Mouse (Mus musculus) embryonic facial prominence, embryonic 15.5 days (tissue): ENCODE data around the gene Peg10. TPM values are rescaled to one million over a fixed set of nuclear protein-coding genes. Genes with fewer than 3 reads are reported as not detected.
A peak's percentile ranks its signal among the peaks of the same experiment; 100 is the strongest.

Experiments
- ATAC-seq: fragments of 200-750 bp; cut with Nextera tagmentation; 2 replicates; pipeline ENCODE4 v1.8.0; 2017; ENCODE audit warnings: low read depth, moderate TSS enrichment; ENCODE audit not compliant: insufficient number of reproducible peaks, low FRiP score, low TSS enrichment
- H3K27ac ChIP-seq: fragments of 300-500 bp; sonication (generic); replicated peaks from 2 replicates; pipeline ENCODE4 v1.5.1; 2015; ENCODE audit warnings: mild to moderate bottlenecking, inconsistent platforms
- H3K27me3 ChIP-seq: fragments of 300-500 bp; sonication (generic); 2 replicates; pipeline ENCODE4 v1.6.1; 2015; ENCODE audit warnings: inconsistent platforms
- H3K36me3 ChIP-seq: fragments of 300-500 bp; sonication (generic); 2 replicates; pipeline ENCODE4 v1.6.1; 2015; ENCODE audit warnings: mild to moderate bottlenecking, inconsistent platforms
- H3K4me1 ChIP-seq: fragments of 300-500 bp; sonication (generic); 2 replicates; pipeline ENCODE4 v1.6.1; 2015; ENCODE audit warnings: inconsistent platforms
- H3K4me2 ChIP-seq: fragments of 300-500 bp; sonication (generic); replicated peaks from 2 replicates; pipeline ENCODE4 v1.6.1; 2015; ENCODE audit warnings: mild to moderate bottlenecking, inconsistent platforms
- H3K4me3 ChIP-seq: fragments of 300-500 bp; sonication (generic); replicated peaks from 2 replicates; pipeline ENCODE4 v1.5.1; 2015; ENCODE audit warnings: mild to moderate bottlenecking, inconsistent platforms
- H3K9ac ChIP-seq: fragments of 300-500 bp; sonication (generic); 2 replicates; pipeline ENCODE4 v1.6.1; 2015; ENCODE audit warnings: inconsistent platforms
- H3K9me3 ChIP-seq: fragments of 300-500 bp; sonication (generic); replicated peaks from 2 replicates; pipeline ENCODE4 v1.6.1; 2016; ENCODE audit warnings: inconsistent platforms
- WGBS: fragments of 180-500 bp; shearing (Covaris S2); methylation state at CpG from one replicate; pipeline ENCODE4 v1.1.7; 2015; 5-methylcytosine and 5-hydroxymethylcytosine counted together
- polyA plus RNA-seq: library from polyadenylated mRNA; unstranded; fragments of >200 nt; fragmentation: Nextera tagmentation; extraction: Ambion mirVana; gene quantifications from 2 replicates; pipeline ENCODE4 v1.2.1, GENCODE M21; 2015

The Peg10 gene
- 8.9 and 10.0 TPM in 2 replicates for polyA plus RNA-seq

DNA sequence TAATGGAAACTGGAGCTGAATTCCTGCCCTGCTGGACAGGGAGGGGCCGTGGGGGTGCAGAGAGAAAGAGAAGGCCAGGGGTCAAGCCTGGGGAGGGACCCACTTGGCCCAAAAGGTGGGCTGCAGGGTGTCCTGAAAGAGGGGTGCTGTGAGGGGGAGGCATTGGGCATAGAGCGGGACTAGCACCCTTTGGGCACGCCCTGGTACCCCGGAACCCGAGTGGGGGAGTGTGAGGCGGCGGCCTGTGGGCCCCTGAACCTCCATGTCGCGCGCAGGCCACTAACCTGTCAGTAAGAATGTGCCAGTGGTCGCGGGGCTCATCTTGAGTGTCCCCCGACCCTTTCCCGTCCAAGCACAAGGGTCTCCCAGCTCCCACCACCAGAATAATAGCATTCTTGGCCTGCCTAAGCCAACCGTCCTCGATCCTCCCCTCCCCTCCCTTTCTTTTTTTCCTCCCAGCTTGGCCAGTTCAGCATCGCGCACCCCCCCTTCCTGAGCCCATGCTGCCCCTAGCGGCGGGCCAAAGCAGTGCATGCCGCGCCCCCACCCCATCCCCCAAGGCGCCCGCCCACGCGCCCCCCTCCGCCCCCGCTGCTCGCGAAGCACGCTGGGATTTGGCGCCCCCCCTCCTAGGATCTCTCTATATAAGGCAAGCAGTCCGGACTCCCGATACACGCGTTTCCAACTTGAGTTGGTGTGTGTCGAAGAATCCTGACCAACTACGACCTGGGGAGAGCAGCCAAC lies at the start of gene Peg10, which contains the start of gene Sgce:
Gene Peg10 (plus strand): TSS at position 611 of the 744 bp plus-strand sequence.
Gene Sgce (minus strand): TSS at position 512 of the 744 bp plus-strand sequence.
- WGBS = 50% methylated on average over 38 of the region's 38 CpGs
- H3K4me3 ChIP-seq = peak within 1 kb of the TSS; percentile 51
- H3K36me3 ChIP-seq = no peaks in the 10 kb centered on the region
- peak within 1 kb of the TSS; percentile 78 for H3K27ac ChIP-seq
- no peaks in the 10 kb centered on the region for H3K27me3 ChIP-seq
- H3K9me3 ChIP-seq = 0 out of 2 replicates have a peak, but pooled peaks cover 8% of the 10 kb centered on the region
- peak within 1 kb of the TSS; percentile 69 for H3K4me2 ChIP-seq
- peak within 1 kb of the TSS; percentile 40 for H3K9ac ChIP-seq
- H3K4me1 ChIP-seq = no peaks in the 10 kb centered on the region
- peak; percentile 60 for ATAC-seq

GRCm38 (mm10) chr6:4701641-4702040 lies 45.5 kb upstream of the Peg10 start:
- H3K4me2 ChIP-seq = no peak overlapping the region
- no peaks in the 10 kb centered on the region for H3K27me3 ChIP-seq
- no peaks in the 10 kb centered on the region for H3K4me1 ChIP-seq
- no peak for ATAC-seq
- no peaks in the 10 kb centered on the region for H3K9me3 ChIP-seq
- H3K36me3 ChIP-seq = peaks cover 3% of the 10 kb centered on the region; the same call in 1 of the 2 replicates
- H3K4me3 ChIP-seq = no peak overlapping the region
- 78% methylated on average over 8 of the region's 8 CpGs for WGBS
- no peak overlapping the region for H3K27ac ChIP-seq
- no peak overlapping the region for H3K9ac ChIP-seq

- Histone ChIP-seq H3K9me3 (no peaks in the 10 kb centered on the region), H3K9ac (no peak overlapping the region), H3K36me3 (peaks cover 3% of the 10 kb centered on the region; the same call in 1 of the 2 replicates), H3K27ac (no peak overlapping the region), H3K4me2 (no peak overlapping the region), H3K27me3 (no peaks in the 10 kb centered on the region), H3K4me1 (no peaks in the 10 kb centered on the region), H3K4me3 (no peak overlapping the region)
- 63% methylated on average over 7 of the region's 7 CpGs for WGBS
- ATAC-seq = no peak; the same call in 1 of the 2 replicates
Observed at GRCm38 (mm10) chr6:4703908-4704307, 43.2 kb upstream of the Peg10 start.

DNA sequence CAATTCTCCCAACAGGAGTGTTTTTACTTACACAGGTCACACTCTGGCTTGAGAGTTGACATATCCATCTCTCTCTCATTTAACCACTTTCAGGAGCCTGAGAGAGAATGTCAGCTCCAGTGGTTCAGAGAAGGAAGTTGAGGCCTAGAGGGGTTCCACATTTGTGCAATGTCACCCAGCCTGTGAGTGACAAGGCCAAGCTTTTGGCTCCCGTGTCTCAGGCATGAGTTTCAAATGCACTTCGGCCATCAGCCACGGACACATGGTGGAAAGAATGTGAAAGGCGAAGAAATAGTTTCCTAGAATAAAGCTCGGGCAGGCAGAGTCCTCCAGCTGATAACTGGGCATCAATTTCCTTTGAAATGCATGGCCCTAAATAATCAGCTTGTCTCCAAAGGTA lies 40.7 kb upstream of the Peg10 start:
- H3K9me3 ChIP-seq = no peaks in the 10 kb centered on the region
- no peaks in the 10 kb centered on the region for H3K4me1 ChIP-seq
- H3K9ac ChIP-seq = no peak overlapping the region
- H3K27ac ChIP-seq = no peak overlapping the region
- H3K4me3 ChIP-seq = no peak overlapping the region
- peaks cover 3% of the 10 kb centered on the region; the same call in 1 of the 2 replicates for H3K36me3 ChIP-seq
- no peak overlapping the region for H3K4me2 ChIP-seq
- no peak for ATAC-seq
- 80% methylated on average over 5 of the region's 5 CpGs for WGBS
- no peaks in the 10 kb centered on the region for H3K27me3 ChIP-seq

GRCm38 (mm10) chr6:4708971-4709370 lies 38.1 kb upstream of the Peg10 start:
- Histone ChIP-seq H3K4me3 (no peak overlapping the region), H3K27me3 (no peaks in the 10 kb centered on the region), H3K36me3 (peaks cover 3% of the 10 kb centered on the region; the same call in 1 of the 2 replicates), H3K9me3 (no peaks in the 10 kb centered on the region), H3K9ac (no peak overlapping the region), H3K27ac (no peak overlapping the region), H3K4me1 (no peaks in the 10 kb centered on the region), H3K4me2 (no peak overlapping the region)
- no peak; the same call in 1 of the 2 replicates for ATAC-seq
- WGBS = 97% methylated on average over 1 of the region's 1 CpGs

GRCm38 (mm10) chr6:4716171-4716570 lies 30.9 kb upstream of the Peg10 start:
- ATAC-seq = no peak
- H3K4me3 ChIP-seq = no peak overlapping the region
- no peaks in the 10 kb centered on the region; the same call in 1 of the 2 replicates for H3K36me3 ChIP-seq
- WGBS = 100% methylated on average over 2 of the region's 2 CpGs
- no peak overlapping the region for H3K9ac ChIP-seq
- H3K9me3 ChIP-seq = no peaks in the 10 kb centered on the region
- H3K4me2 ChIP-seq = no peak overlapping the region
- H3K27me3 ChIP-seq = no peaks in the 10 kb centered on the region
- no peaks in the 10 kb centered on the region for H3K4me1 ChIP-seq
- no peak overlapping the region for H3K27ac ChIP-seq

GRCm38 (mm10) chr6:4717344-4717743 lies 29.8 kb upstream of the Peg10 start:
- no peak for ATAC-seq
- Histone ChIP-seq H3K4me2 (no peak overlapping the region), H3K9ac (no peak overlapping the region), H3K4me3 (no peak overlapping the region), H3K36me3 (no peaks in the 10 kb centered on the region; the same call in 1 of the 2 replicates), H3K4me1 (no peaks in the 10 kb centered on the region), H3K27me3 (no peaks in the 10 kb centered on the region), H3K27ac (no peak overlapping the region), H3K9me3 (no peaks in the 10 kb centered on the region)
- WGBS = 74% methylated on average over 2 of the region's 2 CpGs

DNA sequence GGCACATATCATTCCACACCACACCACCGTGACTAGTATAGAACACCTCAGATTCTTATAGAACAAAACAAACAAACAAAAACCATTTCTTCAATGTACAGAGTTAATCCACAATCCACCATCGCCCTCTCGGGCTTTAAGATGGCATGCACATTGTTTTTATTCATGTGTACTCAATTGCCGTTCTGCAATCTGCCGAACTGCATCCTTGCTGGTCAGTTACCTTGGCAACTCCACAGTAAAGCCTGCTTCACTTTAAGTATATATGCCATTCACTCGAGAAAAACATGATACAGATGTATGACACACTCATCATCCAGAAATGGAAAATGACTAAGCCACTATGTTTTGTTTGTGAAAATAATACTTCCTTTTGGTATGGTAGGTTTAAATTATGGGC lies 25.0 kb upstream of the Peg10 start:
- H3K4me3 ChIP-seq = no peak overlapping the region
- no peaks in the 10 kb centered on the region for H3K36me3 ChIP-seq
- H3K9ac ChIP-seq = no peak overlapping the region
- no peaks in the 10 kb centered on the region for H3K9me3 ChIP-seq
- no peak for ATAC-seq
- H3K27me3 ChIP-seq = no peaks in the 10 kb centered on the region
- peaks cover 9% of the 10 kb centered on the region; the same call in 1 of the 2 replicates for H3K4me1 ChIP-seq
- H3K27ac ChIP-seq = no peak overlapping the region
- H3K4me2 ChIP-seq = no peak overlapping the region
- 49% methylated on average over 6 of the region's 6 CpGs for WGBS

- H3K9ac ChIP-seq = no peak overlapping the region
- no peak overlapping the region for H3K4me3 ChIP-seq
- ATAC-seq = no peak
- no peaks in the 10 kb centered on the region for H3K27me3 ChIP-seq
- no peak overlapping the region for H3K4me2 ChIP-seq
- 78% methylated on average over 13 of the region's 13 CpGs for WGBS
- H3K27ac ChIP-seq = no peak overlapping the region
- no peaks in the 10 kb centered on the region for H3K9me3 ChIP-seq
- peaks cover 9% of the 10 kb centered on the region; the same call in 1 of the 2 replicates for H3K4me1 ChIP-seq
- H3K36me3 ChIP-seq = no peaks in the 10 kb centered on the region
Observed at GRCm38 (mm10) chr6:4722739-4723138, 24.4 kb upstream of the Peg10 start.

DNA sequence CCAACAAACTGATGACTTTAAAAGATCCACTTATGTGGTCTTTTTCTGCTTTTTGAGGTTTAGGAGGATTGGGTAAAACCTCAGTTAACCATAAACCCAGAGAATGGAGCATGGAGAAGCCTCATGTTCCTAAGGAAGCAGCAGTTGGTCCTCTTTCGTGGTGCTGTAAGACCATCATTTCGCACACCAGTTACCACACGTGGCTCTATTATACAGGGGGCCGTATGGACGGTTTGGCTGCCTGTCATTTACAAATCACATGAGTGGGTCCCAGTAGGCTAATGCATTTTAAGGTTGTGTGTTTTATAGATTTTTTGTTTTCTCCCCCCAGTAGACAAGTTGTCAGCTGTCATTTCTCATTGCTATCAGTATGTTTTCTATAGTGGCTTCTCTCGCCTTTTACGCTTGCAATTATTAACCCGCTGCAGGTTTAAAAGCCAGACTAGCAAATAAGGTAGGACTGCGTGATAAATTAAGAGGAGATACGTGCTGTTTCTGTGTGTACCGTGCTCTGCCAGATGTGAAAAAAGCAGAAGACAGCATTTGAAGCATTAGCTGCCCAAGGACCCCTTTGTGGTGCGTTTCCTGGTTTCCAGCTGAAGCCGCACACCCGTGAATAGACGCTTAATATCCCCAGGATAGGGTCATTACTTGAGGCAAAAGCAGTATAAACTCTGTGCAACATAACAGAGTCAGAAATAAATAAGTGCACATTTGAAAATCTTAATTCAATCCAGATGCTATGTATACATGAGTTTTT lies 22.9 kb upstream of the Peg10 start:
- Histone ChIP-seq H3K4me3 (no peak overlapping the region), H3K9ac (no peak overlapping the region), H3K27me3 (no peaks in the 10 kb centered on the region), H3K9me3 (no peaks in the 10 kb centered on the region), H3K4me1 (peaks cover 9% of the 10 kb centered on the region; the same call in 1 of the 2 replicates), H3K36me3 (no peaks in the 10 kb centered on the region), H3K27ac (peak overlapping the region; percentile 28; the same call in 1 of the 2 replicates), H3K4me2 (no peak overlapping the region)
- no peak for ATAC-seq
- WGBS = 48% methylated on average over 15 of the region's 15 CpGs

GRCm38 (mm10) chr6:4728305-4728704 lies 18.8 kb upstream of the Peg10 start:
- H3K4me3 ChIP-seq = no peak overlapping the region
- no peaks in the 10 kb centered on the region for H3K27me3 ChIP-seq
- H3K9ac ChIP-seq = no peak overlapping the region
- WGBS = 68% methylated on average over 2 of the region's 2 CpGs
- ATAC-seq = no peak
- no peak overlapping the region for H3K27ac ChIP-seq
- H3K36me3 ChIP-seq = no peaks in the 10 kb centered on the region
- no peaks in the 10 kb centered on the region for H3K9me3 ChIP-seq
- H3K4me2 ChIP-seq = no peak overlapping the region
- peaks cover 12% of the 10 kb centered on the region for H3K4me1 ChIP-seq
